Mouse (Mus musculus) bone marrow, adult 2 months (tissue): ENCODE measurements around the gene Dnajb6.

Source experiments
- CTCF ChIP-seq: fragments of 200-500 bp; IDR thresholded peaks from 2 replicates; pipeline ENCODE4 v1.5.1; 2011; ENCODE audit warnings: low read length, control low read depth; ENCODE audit not compliant: control insufficient read depth, insufficient read depth
- POLR2A ChIP-seq: fragments of 200-500 bp; IDR thresholded peaks from 2 replicates; pipeline ENCODE4 v1.6.1; 2011; ENCODE audit warnings: low read depth, mild to moderate bottlenecking, control low read depth, low read length, borderline replicate concordance; ENCODE audit not compliant: control insufficient read depth

DNA sequence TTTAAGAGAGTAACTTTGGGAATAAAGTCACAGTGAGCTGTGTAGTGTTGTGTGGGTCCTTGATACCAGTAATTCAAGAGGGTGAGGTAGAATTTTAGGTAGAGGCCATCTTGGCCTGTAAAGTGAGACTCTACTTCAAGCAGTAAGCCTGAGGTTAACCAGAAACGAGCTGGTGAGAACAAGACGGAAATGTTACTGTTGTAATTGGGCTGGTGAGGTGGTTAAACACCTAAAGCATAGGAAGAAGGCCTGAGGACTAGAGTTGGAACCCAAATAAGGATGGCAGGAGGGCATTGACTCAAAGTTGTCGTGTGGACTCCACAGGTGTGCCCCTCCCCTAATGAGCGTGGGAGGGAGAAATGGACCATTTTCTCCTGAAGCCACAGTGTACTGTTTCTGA lies 2.6 kb downstream of the Dnajb6 start:
- TF ChIP-seq CTCF = no peak
- TF ChIP-seq POLR2A = no peak
